Comparison of ENCODE assay signal across 8 mouse cellular contexts in genomic region chr3:87986868-87987267, GRCm38 (mm10). TPM values are rescaled to one million over a fixed set of nuclear protein-coding genes. Genes with fewer than 3 reads are reported as not detected.
DNase-seq lines count a peak whose midpoint lies in the region; ATAC-seq and TF ChIP-seq lines count a peak whose summit lies in the region.

No protein-coding gene starts in this region.

- H3K27me3 ChIP-seq in embryonic facial prominence, embryonic 14.5 days (replicated peaks; ENCODE audit: control insufficient read depth, insufficient read depth, low read length) = peaks cover 31% of the 10 kb centered on the region
- no peaks in the 10 kb centered on the region for H3K27me3 ChIP-seq in heart, adult 2 months (ENCODE audit: control insufficient read depth, insufficient read depth, low read length)
- H3K27me3 ChIP-seq in limb, embryonic 13.5 days = peaks cover 43% of the 10 kb centered on the region
- peaks cover 2% of the 10 kb centered on the region; the same call in 1 of the 2 replicates for H3K27me3 ChIP-seq in midbrain, embryonic 16.5 days (ENCODE audit: control insufficient read depth, insufficient read depth, low read depth, low read length)

- peak; percentile 37; the same call in 1 of the 2 replicates for TF ChIP-seq POLR2A in heart, adult 2 months (IDR thresholded peaks at IDR 0.05; ENCODE audit: insufficient read depth, low read depth, low read length)

- no peaks in the 10 kb centered on the region for H3K9me3 ChIP-seq in embryonic facial prominence, embryonic 14.5 days (ENCODE audit: control insufficient read depth, low read length)
- H3K9me3 ChIP-seq in limb, embryonic 13.5 days = no peaks in the 10 kb centered on the region
- no peaks in the 10 kb centered on the region for H3K9me3 ChIP-seq in midbrain, embryonic 16.5 days (replicated peaks; ENCODE audit: control insufficient read depth, low read length, poor library complexity, severe bottlenecking)

- peak overlapping the region; percentile 57; the same call in 1 of the 2 replicates for H3K9ac ChIP-seq in embryonic facial prominence, embryonic 14.5 days (ENCODE audit: low read depth, low read length)
- 0 out of 2 replicates have a peak overlapping the region, but pooled peaks have one; percentile 15 for H3K9ac ChIP-seq in heart, adult 2 months (ENCODE audit: low read depth, low read length)
- 0 out of 2 replicates have a peak overlapping the region, but pooled peaks have one; percentile 53 for H3K9ac ChIP-seq in limb, embryonic 13.5 days
- H3K9ac ChIP-seq in midbrain, embryonic 16.5 days (ENCODE audit: low read depth, low read length) = peak overlapping the region; percentile 49; the same call in 1 of the 2 replicates

- under 1% methylated on average over 11 of the region's 17 CpGs for WGBS in embryonic facial prominence, embryonic 14.5 days
- 1% methylated on average over 17 of the region's 17 CpGs for WGBS in heart, adult 2 months
- WGBS in limb, embryonic 13.5 days = under 1% methylated on average over 17 of the region's 17 CpGs
- WGBS in midbrain, embryonic 16.5 days = 0% methylated on average over 17 of the region's 17 CpGs

- peak overlapping the region; percentile 35; the same call in 1 of the 2 replicates for H3K27ac ChIP-seq in embryonic facial prominence, embryonic 14.5 days (replicated peaks; ENCODE audit: low read depth, low read length)
- peak overlapping the region; percentile 59 for H3K27ac ChIP-seq in heart, adult 2 months
- no peak overlapping the region for H3K27ac ChIP-seq in limb, embryonic 13.5 days
- H3K27ac ChIP-seq in midbrain, embryonic 16.5 days (ENCODE audit: low read length) = peak overlapping the region; percentile 24

- peaks cover 42% of the 10 kb centered on the region for H3K4me1 ChIP-seq in embryonic facial prominence, embryonic 14.5 days (ENCODE audit: control insufficient read depth, insufficient read depth, low read length)
- H3K4me1 ChIP-seq in heart, adult 2 months (ENCODE audit: control insufficient read depth, insufficient read depth, low read length) = peaks cover 36% of the 10 kb centered on the region
- H3K4me1 ChIP-seq in limb, embryonic 13.5 days = peaks cover 57% of the 10 kb centered on the region
- H3K4me1 ChIP-seq in midbrain, embryonic 16.5 days (ENCODE audit: control insufficient read depth, insufficient read depth, low read length) = peaks cover 23% of the 10 kb centered on the region

- H3K79me2 ChIP-seq in heart, adult 2 months (replicated peaks; ENCODE audit: control insufficient read depth, insufficient read depth, low read length) = no peaks in the 10 kb centered on the region

- H3K4me2 ChIP-seq in embryonic facial prominence, embryonic 14.5 days (ENCODE audit: low read depth, low read length) = peak overlapping the region; percentile 69
- peak overlapping the region; percentile 80 for H3K4me2 ChIP-seq in limb, embryonic 13.5 days (replicated peaks)
- H3K4me2 ChIP-seq in midbrain, embryonic 16.5 days (ENCODE audit: low read length) = peak overlapping the region; percentile 51

- TF ChIP-seq CTCF in heart, adult 2 months (IDR thresholded peaks at IDR 0.05) = peak; percentile 98

- ATAC-seq in embryonic facial prominence, embryonic 14.5 days (ENCODE audit: low read depth) = peak; percentile 81
- ATAC-seq in limb, embryonic 13.5 days (ENCODE audit: low FRiP score, low read depth) = peak; percentile 76
- peak; percentile 79 for ATAC-seq in midbrain, embryonic 16.5 days

- H3K4me3 ChIP-seq in embryonic facial prominence, embryonic 14.5 days (ENCODE audit: low read depth, low read length) = peak overlapping the region; percentile 43
- H3K4me3 ChIP-seq in heart, adult 2 months = peak overlapping the region; percentile 0; the same call in 1 of the 2 replicates
- peak overlapping the region; percentile 44 for H3K4me3 ChIP-seq in limb, embryonic 13.5 days
- H3K4me3 ChIP-seq in midbrain, embryonic 16.5 days (ENCODE audit: low read depth, low read length) = peak overlapping the region; percentile 32

- H3K36me3 ChIP-seq in embryonic facial prominence, embryonic 14.5 days (ENCODE audit: control insufficient read depth, insufficient read depth, low read length) = no peaks in the 10 kb centered on the region
- H3K36me3 ChIP-seq in heart, adult 2 months (ENCODE audit: control insufficient read depth, insufficient read depth, low read length) = no peaks in the 10 kb centered on the region
- H3K36me3 ChIP-seq in limb, embryonic 13.5 days = no peaks in the 10 kb centered on the region
- H3K36me3 ChIP-seq in midbrain, embryonic 16.5 days (ENCODE audit: control insufficient read depth, insufficient read depth, low read length) = no peaks in the 10 kb centered on the region

- intact Hi-C loops in heart, adult 2 months (cut with DNase I) = loop anchor here (1.0 kb wide), 2 partner anchors 17 to 52 kb away; no protein-coding TSS in a partner anchor

- DNase-seq in 3T3-L1 (ENCODE audit: low read depth, low spot score) = peak; percentile 97
- DNase-seq in adrenal gland, postnatal 4 days (ENCODE audit: low spot score in 2 of 2) = peak; percentile 85 to 92
- DNase-seq in embryonic facial prominence, embryonic 14.5 days (ENCODE audit: low spot score) = peak; percentile 98
- DNase-seq in heart, adult 2 months = peak; percentile 91 to 94
- DNase-seq in kidney, adult 8-10 months = peak; percentile 90 to 96
- DNase-seq in spleen, postnatal 10 days (ENCODE audit: low spot score in 2 of 2) = peak; percentile 76 to 95

- peak; percentile 92 for TF ChIP-seq EP300 in heart, adult 2 months (IDR thresholded peaks at IDR 0.05; ENCODE audit: insufficient read depth, low read depth, low read length)

RNA-seq across cellular contexts. Expression of gene Bcan, which starts 13.2 kb away (rescaled TPM):
- 10 to 100 TPM; 29.2 to 30.6 TPM for total RNA-seq in adrenal gland, postnatal 4 days (2021)
- 0.63 and 1.1 TPM in 2 replicates for polyA plus RNA-seq in embryonic facial prominence, embryonic 14.5 days (2014; fragmentation: Nextera tagmentation; extraction: Ambion mirVana)
- total RNA-seq in heart, adult 2 months (2021) = under 1 TPM in 1 of 2 experiments, not detected in 1; 0.09 TPM
- 0.32 and 0.55 TPM in 2 replicates for polyA plus RNA-seq in heart, adult 2 months (2012; rRNA removed)
- 0.57 and 0.59 TPM in 2 replicates for polyA plus RNA-seq in limb, embryonic 13.5 days (2015; fragmentation: Nextera tagmentation; extraction: Ambion mirVana)
- 51.5 and 96.9 TPM in 2 replicates for polyA plus RNA-seq in midbrain, embryonic 16.5 days (2015; fragmentation: Nextera tagmentation; extraction: Ambion mirVana)

RNA-seq across cellular contexts. Expression of gene Nes, which starts 16.0 kb away (rescaled TPM):
- 10 to 100 TPM; 16.2 to 24.3 TPM for total RNA-seq in adrenal gland, postnatal 4 days (2021)
- 36.4 and 40.5 TPM in 2 replicates for polyA plus RNA-seq in embryonic facial prominence, embryonic 14.5 days (2014; fragmentation: Nextera tagmentation; extraction: Ambion mirVana)
- 10 to 100 TPM; 14.7 to 22.8 TPM for total RNA-seq in heart, adult 2 months (2021)
- polyA plus RNA-seq in heart, adult 2 months (2012; rRNA removed) = 6.2 and 10.0 TPM in 2 replicates
- 30.5 and 32.8 TPM in 2 replicates for polyA plus RNA-seq in limb, embryonic 13.5 days (2015; fragmentation: Nextera tagmentation; extraction: Ambion mirVana)
- polyA plus RNA-seq in midbrain, embryonic 16.5 days (2015; fragmentation: Nextera tagmentation; extraction: Ambion mirVana) = 14.1 and 21.8 TPM in 2 replicates

RNA-seq across cellular contexts. Expression of gene Crabp2, which starts 38.4 kb away (rescaled TPM):
- 1 to 10 TPM; 1.7 to 2.0 TPM for total RNA-seq in adrenal gland, postnatal 4 days (2021)
- polyA plus RNA-seq in embryonic facial prominence, embryonic 14.5 days (2014; fragmentation: Nextera tagmentation; extraction: Ambion mirVana) = 145 and 175 TPM in 2 replicates
- under 1 TPM in 1 of 2 experiments, not detected in 1; 0.25 TPM for total RNA-seq in heart, adult 2 months (2021)
- not detected in 2 replicates for polyA plus RNA-seq in heart, adult 2 months (2012; rRNA removed)
- polyA plus RNA-seq in limb, embryonic 13.5 days (2015; fragmentation: Nextera tagmentation; extraction: Ambion mirVana) = 518 and 520 TPM in 2 replicates
- polyA plus RNA-seq in midbrain, embryonic 16.5 days (2015; fragmentation: Nextera tagmentation; extraction: Ambion mirVana) = 42.5 and 44.4 TPM in 2 replicates

RNA-seq across cellular contexts. Expression of gene Hapln2, which starts 40.5 kb away (rescaled TPM):
- not detected for total RNA-seq in adrenal gland, postnatal 4 days (2021)
- not detected in 2 replicates for polyA plus RNA-seq in embryonic facial prominence, embryonic 14.5 days (2014; fragmentation: Nextera tagmentation; extraction: Ambion mirVana)
- not detected for total RNA-seq in heart, adult 2 months (2021)
- polyA plus RNA-seq in heart, adult 2 months (2012; rRNA removed) = not detected in 2 replicates
- 0.23 TPM in 1 of 2 replicates, not detected in the other for polyA plus RNA-seq in limb, embryonic 13.5 days (2015; fragmentation: Nextera tagmentation; extraction: Ambion mirVana)
- 0.37 and 0.74 TPM in 2 replicates for polyA plus RNA-seq in midbrain, embryonic 16.5 days (2015; fragmentation: Nextera tagmentation; extraction: Ambion mirVana)

RNA-seq across cellular contexts. Expression of gene Gpatch4, which starts 56.0 kb away (rescaled TPM):
- total RNA-seq in adrenal gland, postnatal 4 days (2021) = 10 to 100 TPM; 15.4 to 16.1 TPM
- 28.0 and 29.8 TPM in 2 replicates for polyA plus RNA-seq in embryonic facial prominence, embryonic 14.5 days (2014; fragmentation: Nextera tagmentation; extraction: Ambion mirVana)
- total RNA-seq in heart, adult 2 months (2021) = 1 to 10 TPM; 9.5 to 9.9 TPM
- 4.3 and 8.5 TPM in 2 replicates for polyA plus RNA-seq in heart, adult 2 months (2012; rRNA removed)
- 33.0 and 33.9 TPM in 2 replicates for polyA plus RNA-seq in limb, embryonic 13.5 days (2015; fragmentation: Nextera tagmentation; extraction: Ambion mirVana)
- polyA plus RNA-seq in midbrain, embryonic 16.5 days (2015; fragmentation: Nextera tagmentation; extraction: Ambion mirVana) = 30.4 and 35.9 TPM in 2 replicates

Comparison
In these comparisons a context has a peak if more than half of its experiments do, and no peak if none do; other contexts are left out.
1. RNA of gene Bcan, which starts 13.2 kb away (polyA plus RNA-seq): 51.5 to 96.9 TPM in midbrain, embryonic 16.5 days; 0.63 to 1.1 TPM in embryonic facial prominence, embryonic 14.5 days, 0.57 to 0.59 TPM in limb, embryonic 13.5 days and 0.32 to 0.55 TPM in heart, adult 2 months; every median in the first group is over 10 times any median in the second.
2. RNA of gene Crabp2, which starts 38.4 kb away (polyA plus RNA-seq): 518 to 520 TPM in limb, embryonic 13.5 days, 145 to 175 TPM in embryonic facial prominence, embryonic 14.5 days and 42.5 to 44.4 TPM in midbrain, embryonic 16.5 days; not detected in heart, adult 2 months; every median in the first group is over 10 times any median in the second.
3. Peak in every context shown above with its lines, with median percentiles within 50 percentile points of each other: DNase-seq, ATAC-seq, H3K4me2 ChIP-seq, H3K4me3 ChIP-seq and H3K9ac ChIP-seq.